Mouse (Mus musculus) megakaryocyte, embryonic 14.5 days (primary cell): ENCODE data around the gene Foxo3.

Source experiments
- FLI1 ChIP-seq: IDR thresholded peaks from 2 replicates; pipeline ENCODE4 v1.6.1; 2012; ENCODE audit warnings: low read length, inconsistent platforms, mixed read lengths
- GATA1 ChIP-seq: IDR thresholded peaks from 3 replicates; pipeline ENCODE4 v1.6.1; 2012; ENCODE audit warnings: mixed read lengths, low read length, inconsistent platforms, borderline replicate concordance

- TF ChIP-seq GATA1 (no peak), FLI1 (no peak)
Observed at GRCm38 (mm10) chr10:42265021-42265689, 11.4 kb downstream of the Foxo3 start.
